Mouse (Mus musculus) monocyte, adult 2 months (primary cell): Measurements from ENCODE around the gene Hdac9.
"Not testable (repeated sequence)": the region's sequence is repeated elsewhere in the genome, so short reads cannot be mapped to it uniquely, and the experiment has no call there.

ENCODE experiments used
- DNase-seq, 2 experiments: peaks; one replicate each; pipeline ENCODE4 v3.0.0; 2022; ENCODE audit warnings: low spot score in 2 of 2, low read depth in 1 of 2

The Hdac9 gene

GRCm38 (mm10) chr12:34497702-34498101, 419.2 kb downstream of the Hdac9 start:
- DNase-seq = no peak

- no peak for DNase-seq
Measured at GRCm38 (mm10) chr12:34495940-34496339, 421.0 kb downstream of the Hdac9 start.

DNA sequence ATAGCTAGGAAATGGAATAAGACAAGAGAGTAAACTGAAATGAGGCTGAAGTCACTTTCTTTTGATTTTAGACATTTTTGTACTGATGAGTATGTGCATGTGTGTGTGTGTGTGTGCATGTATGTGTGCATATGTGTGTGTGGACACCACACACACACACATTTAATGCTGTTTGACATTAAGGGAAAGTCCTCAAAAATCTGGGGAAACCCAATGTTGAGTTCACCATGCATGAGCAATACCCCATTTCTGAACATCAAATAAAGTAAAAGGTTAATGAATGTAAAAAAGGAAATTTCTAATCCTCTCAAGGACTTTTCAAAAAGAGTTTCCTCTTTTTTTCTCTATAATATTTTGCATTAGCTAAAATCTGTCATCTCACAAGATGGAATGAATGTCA, 427.3 kb downstream of the Hdac9 start:
- DNase-seq = no peak

DNA sequence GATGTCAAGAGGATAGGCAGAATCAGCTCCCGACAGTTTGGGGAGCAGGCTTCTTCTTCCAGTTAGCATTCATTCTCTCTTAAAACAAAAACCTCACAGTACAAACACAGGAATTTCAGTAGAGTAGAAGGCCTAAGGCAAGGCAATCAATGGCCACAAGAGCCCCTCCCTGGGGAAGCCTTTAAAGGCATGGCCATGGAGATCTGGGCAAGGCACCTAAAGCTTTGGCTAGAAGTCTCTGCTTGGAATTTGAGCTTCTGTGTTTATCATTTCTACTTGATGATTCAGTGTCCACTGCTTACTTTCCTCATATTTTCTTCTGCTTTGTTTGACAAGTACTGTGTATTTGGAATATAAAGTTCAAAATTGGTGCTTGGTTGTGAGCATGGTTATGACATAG, 429.2 kb downstream of the Hdac9 start:
- DNase-seq = no peak

DNA sequence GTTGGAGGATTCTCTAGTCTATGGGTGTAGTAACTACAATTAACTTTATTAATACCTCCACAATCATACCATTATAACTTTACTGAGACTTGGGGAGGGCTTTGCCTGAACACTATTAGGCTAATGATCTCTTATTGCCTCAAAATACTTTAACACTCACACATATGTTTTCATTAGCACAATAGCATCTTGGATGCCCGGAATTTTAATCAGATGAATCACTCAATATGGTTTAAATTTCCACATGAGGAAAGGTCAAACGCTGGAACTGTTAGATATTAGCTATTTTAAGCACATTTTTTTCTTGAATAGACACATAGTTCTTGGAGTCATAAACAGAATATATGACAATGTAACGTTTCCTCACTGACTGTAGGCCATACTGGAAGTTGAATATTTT, 429.9 kb downstream of the Hdac9 start:
- DNase-seq = no peak

- no peak for DNase-seq
Measured at GRCm38 (mm10) chr12:34486016-34486415, 430.9 kb downstream of the Hdac9 start.

DNA sequence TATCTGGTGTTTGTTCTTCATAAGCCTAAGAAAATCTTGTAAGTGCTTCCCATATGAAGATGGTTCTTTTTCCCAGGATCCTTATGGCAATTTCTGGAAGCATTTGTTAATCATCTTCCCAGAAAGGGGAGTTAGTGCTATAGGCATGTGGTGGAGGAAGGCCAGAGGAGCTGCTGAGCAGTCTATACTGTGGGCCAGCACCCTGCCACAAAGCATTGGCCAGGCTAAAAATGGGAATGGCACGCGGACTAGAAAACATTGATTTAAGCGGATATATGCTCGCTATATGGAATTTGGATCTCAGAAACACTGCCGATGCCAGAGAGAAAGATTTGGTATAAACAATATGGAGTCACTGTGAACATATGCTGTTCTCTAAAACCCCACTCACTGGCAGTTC, 435.2 kb downstream of the Hdac9 start:
- DNase-seq = no peak

DNA sequence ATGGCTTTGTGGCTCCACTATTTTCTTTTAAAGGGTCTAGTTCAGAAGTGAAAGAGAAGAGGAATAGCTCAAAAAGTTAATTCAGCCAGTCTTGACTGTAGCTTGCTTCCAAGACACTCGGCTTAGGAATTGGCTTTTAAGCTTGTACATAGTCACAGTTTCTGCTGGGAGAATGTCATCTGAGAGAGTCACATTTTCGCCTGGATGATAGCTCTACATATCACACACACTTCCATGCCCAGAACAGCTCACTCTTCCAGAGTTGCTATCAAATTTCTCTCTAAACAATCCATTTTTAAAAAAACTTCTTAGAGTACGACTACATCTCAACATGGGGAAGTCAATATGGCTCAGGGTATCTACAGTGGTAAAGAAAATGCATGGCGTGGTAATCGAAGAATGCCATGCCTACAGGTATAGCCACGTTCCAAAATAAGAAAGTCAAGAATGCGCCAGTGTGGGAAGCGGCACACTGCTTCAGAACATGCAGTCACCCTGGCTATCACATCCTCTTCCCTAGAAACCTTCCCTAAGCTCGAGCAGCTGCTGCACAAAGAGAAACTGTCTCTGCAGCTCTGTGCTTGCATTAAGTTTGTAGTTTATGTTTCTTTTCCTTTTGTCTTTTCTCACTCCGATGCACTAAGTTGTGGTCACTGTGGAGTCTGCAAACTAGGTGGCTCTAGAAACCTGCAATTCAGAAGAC, 443.8 kb downstream of the Hdac9 start:
- no peak for DNase-seq

DNA sequence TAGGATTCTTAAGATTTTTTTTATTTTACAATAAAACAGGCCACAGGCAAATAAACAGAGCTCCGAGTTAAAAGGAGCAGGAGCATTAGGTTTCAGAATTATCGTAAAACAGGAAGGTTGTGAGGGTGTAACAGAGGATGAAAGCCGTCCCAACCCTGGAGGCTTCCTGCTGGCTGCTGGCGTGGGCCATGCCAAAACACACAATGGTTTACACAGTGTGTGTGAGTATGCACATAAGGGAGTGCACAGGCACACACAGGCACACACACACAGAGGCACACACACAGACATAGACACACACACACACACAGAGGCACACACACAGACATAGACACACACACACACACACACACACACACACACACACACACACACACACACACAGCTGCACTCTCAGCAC, 444.4 kb downstream of the Hdac9 start:
- no peak for DNase-seq

- no peak for DNase-seq
Measured at GRCm38 (mm10) chr12:34461728-34462127, 455.2 kb downstream of the Hdac9 start.

DNA sequence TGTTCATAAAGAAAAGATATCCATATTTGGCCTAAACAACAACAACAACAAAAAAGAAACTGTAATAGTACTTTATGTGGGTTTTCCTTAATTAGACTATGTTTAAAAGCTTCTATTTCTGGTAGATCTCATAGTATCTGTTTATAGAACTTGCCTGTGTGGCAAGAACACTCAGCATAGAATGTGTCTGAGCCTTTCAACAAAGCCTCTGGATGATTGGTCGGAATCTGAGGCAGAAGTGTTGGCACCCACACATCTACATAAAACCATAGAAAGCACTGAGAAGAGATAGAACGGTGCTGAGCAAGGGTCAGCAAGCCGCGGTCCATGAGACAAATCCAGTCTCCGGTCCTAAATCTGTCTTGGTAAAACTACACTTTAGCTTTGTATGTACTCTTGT, 464.3 kb downstream of the Hdac9 start:
- DNase-seq = no peak

GRCm38 (mm10) chr12:34451198-34451597, 465.7 kb downstream of the Hdac9 start:
- DNase-seq = no peak

DNA sequence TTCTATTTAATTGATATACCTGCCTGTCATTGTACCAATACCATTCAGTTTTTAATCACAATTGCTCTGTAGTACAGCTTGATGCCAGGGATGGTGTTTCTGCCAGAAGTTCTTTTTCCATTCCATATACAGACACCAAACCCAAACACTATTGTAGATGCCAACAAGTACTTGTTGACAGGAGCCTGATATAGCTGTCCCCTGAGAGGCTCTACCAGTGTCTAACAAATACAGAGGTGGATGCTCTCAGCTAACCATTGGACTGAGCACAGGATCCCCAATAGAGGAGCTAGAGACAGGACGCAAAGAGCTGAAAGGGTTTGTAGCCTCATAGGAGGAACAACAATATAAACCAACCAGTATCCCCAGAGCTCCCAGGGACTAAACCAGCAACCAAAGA, 472.2 kb downstream of the Hdac9 start:
- DNase-seq = not testable (repeated sequence)

GRCm38 (mm10) chr12:34440930-34441329, 476.0 kb downstream of the Hdac9 start:
- no peak for DNase-seq

GRCm38 (mm10) chr12:34432919-34433318, 484.0 kb downstream of the Hdac9 start:
- no peak for DNase-seq

GRCm38 (mm10) chr12:34432461-34432860, 484.4 kb downstream of the Hdac9 start:
- DNase-seq = no peak

DNA sequence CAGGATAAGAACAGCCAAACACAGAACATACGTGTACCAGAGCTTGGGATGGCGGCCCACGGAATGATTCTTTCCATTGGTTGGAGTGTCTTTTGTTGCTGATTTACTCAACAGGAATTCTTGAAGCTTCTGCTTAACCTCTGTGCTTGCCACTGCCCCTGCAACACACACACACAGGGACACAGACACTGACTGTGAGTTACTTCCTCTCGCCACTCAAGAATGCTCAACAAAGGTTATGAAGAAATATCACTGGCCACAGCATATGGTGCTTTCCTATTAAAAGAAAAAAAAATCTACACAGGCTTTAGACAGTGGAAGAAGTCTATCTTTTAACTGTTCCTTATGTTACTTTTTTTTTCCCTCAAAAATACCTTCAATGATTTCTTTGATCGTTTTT, 485.1 kb downstream of the Hdac9 start:
- no peak for DNase-seq

DNA sequence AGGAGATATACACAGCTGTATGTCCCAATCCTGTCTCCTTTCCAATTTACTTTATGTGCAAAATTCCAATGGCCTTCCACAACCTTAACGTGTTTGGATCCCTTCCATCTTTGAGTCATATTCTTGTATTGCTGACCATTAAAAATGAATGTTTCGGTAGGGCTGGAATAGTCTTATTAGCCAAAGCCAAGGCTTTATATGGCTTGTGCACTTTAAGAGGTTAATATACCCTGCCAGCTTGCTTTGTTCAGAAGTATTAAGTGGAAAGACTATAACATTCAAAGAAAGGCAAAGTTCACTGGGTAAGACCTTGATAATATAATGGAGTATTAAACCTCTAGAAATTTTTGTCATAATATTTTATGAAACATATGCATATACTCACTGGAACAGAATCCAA, 491.4 kb downstream of the Hdac9 start:
- DNase-seq = no peak

DNA sequence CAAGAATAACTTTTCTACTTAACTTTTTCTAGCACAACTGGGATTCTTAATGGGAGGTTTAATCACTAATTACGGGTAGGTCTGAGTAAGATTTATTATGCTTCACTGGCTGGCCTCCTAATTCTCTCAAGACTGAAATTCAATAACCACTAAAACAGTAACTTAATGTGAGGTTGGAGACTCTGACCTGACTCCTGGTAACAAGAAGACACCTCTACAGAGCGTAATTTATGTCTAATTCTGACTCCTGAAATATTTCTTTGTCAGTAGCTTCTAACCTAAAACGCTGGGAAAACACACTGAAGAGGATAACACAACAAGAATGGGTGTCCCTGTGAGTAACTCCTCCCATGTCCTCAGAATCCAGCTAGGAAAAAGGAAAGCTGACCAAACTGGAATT, 508.8 kb downstream of the Hdac9 start:
- no peak for DNase-seq

DNA sequence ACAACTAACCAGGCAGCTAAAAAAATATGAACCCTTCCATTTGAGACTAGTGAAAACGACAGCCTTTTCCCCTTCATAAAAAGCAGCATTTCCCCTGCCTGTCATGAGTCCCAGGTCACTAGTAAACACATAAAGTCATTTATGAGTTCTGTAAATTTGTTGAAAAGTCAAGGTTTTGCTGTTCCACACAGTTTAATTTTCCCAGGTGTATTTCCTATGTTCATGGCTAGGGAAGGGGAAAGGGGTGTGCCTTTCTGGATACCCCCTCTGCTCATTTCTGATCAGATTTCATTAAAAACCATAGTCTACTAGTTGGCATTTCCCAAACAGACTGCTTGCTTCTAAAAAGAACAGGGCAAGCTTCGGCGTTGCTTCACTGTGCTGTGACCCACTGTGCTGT, 509.8 kb downstream of the Hdac9 start:
- DNase-seq = no peak

DNA sequence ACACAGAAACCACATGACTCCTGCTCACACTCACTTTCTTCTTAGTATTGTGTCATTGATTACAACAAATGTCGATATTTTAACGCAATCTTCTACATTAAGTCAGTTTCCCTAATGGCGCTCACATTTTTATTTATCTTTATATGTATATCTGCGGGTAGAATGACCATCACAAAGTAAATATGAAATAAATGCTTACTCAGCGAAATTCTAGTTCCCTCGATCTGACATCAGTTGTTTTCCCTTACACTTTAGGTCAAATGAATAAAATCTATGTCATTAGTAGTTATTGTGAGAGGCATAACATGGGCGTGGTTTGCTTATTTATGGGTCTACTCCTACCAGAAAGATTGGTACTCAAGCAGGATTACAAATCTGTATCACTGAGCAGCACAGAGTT, 514.8 kb downstream of the Hdac9 start:
- DNase-seq = no peak

DNA sequence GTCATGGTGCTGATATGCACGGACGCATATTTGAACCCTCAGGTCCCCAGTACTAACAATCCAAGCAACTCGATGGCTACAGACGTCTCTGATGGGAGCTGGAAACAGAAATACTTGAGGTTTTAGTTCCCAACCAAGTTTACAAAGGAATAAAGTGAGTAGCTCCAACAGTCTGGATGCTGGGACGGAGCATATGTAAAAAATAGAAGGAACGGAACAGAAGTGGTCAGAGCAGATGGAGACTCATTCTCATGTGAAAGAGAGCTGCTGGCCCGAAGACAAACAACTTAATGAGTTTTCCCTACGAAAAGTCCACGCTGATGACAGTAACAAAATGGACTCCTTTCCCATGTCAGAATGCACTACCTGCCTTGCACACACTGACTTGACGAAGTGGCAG, 518.3 kb downstream of the Hdac9 start:
- no peak for DNase-seq

DNA sequence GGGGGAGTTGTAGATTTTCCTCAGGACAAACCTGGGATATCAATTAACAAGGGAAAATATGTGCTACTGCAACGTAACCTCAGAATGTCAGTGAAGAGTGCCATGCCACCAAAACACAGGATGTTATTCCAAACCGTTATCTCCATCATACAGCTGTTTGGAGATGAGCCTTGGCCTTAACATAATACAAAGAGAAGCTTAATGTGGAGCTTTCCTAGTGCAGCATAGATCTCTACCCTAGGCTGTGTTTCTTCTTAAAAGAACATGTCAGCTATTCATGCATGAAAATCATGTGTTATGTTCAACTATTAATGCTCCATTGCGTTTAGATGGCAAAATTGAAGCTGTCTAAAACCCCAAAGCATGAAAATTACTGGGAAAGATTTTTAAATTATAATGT, 522.6 kb downstream of the Hdac9 start:
- no peak for DNase-seq

DNA sequence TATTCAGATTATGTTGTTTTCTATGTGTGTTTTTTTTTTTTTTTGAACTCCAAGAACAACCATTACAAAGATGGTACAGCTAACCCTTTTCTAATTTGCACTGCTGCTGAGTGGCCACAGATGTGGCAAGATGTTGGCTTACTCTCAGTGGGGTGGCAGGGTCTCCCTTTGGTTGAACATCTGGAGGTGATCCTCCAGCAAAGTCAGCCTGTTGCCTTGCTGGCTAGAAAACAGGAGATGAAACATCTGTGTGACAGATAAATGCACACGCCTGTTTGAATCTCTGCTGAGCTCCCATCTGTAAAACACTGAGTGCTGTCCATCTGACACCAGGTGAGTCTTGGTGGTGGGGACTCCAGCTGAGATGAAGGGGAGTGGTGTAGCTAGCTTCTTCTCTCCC, 537.2 kb downstream of the Hdac9 start:
- no peak for DNase-seq
